Comparison of ENCODE assay signal across 10 mouse cellular contexts in the genomic region with DNA sequence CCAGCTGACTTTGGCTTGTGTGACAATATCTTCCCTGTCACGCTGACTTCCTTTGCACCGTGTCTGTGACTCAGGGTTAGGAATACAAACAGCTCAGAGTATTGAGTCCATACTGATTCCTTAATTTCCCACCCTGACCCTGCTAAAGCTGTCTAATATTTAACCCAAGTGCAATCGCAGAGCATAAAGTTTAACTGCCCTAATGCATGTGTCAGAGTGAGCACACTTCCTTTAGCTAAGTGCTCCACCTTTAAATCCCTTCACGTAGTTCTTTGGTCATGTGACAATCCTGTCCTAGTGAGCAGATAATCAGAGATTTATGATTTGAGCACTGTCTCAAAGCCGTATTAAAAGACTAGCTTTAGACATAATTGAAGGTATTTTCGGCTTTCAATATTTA.
DNase-seq lines count a peak whose midpoint lies in the region; ATAC-seq and TF ChIP-seq lines count a peak whose summit lies in the region.
"Had no signal": no experiment of that assay in that cellular context is flagged by ENCODE, and none has a peak within 500 bp of the region (broad histone marks: within the 10 kb centered on the region; RNA-seq: fewer than 3 reads in every experiment).

No protein-coding gene starts in this region.

- no peak for ATAC-seq in embryonic facial prominence, embryonic 13.5 days (ENCODE audit: insufficient number of reproducible peaks, insufficient read depth, low FRiP score, low TSS enrichment, low read depth)
- peak; percentile 75 for ATAC-seq in kidney, embryonic 15.5 days (replicated peaks; ENCODE audit: low FRiP score)
- peak; percentile 64 for ATAC-seq in liver, embryonic 16.5 days (ENCODE audit: low read depth)
- ATAC-seq: forebrain, postnatal 0 days had no signal

- peak overlapping the region; percentile 60 for H3K4me2 ChIP-seq in embryonic facial prominence, embryonic 13.5 days
- H3K4me2 ChIP-seq in kidney, embryonic 15.5 days: peak overlapping the region; percentile 57
- peak overlapping the region; percentile 47 for H3K4me2 ChIP-seq in liver, embryonic 16.5 days (ENCODE audit: low read depth, low read length)

- no peak overlapping the region for H3K4me3 ChIP-seq in embryonic facial prominence, embryonic 13.5 days
- H3K4me3 ChIP-seq in embryonic facial prominence, embryonic 10.5 days: no peak overlapping the region
- H3K4me3 ChIP-seq in kidney, embryonic 15.5 days (replicated peaks): peak overlapping the region; percentile 37
- H3K4me3 ChIP-seq in embryonic fibroblast, embryonic 13.5 days (ENCODE audit: insufficient read depth, low read length): no peak overlapping the region
- H3K4me3 ChIP-seq in liver, embryonic 16.5 days (ENCODE audit: low read depth, low read length): peak overlapping the region; percentile 48
- no peak overlapping the region for H3K4me3 ChIP-seq in forebrain, embryonic 10.5 days

- peaks cover 19% of the 10 kb centered on the region for H3K4me1 ChIP-seq in embryonic facial prominence, embryonic 13.5 days
- H3K4me1 ChIP-seq in embryonic facial prominence, embryonic 10.5 days: peaks cover 9% of the 10 kb centered on the region; the same call in 1 of the 2 replicates
- peaks cover 58% of the 10 kb centered on the region for H3K4me1 ChIP-seq in kidney, embryonic 15.5 days
- H3K4me1 ChIP-seq in embryonic fibroblast, embryonic 13.5 days (ENCODE audit: control insufficient read depth, insufficient read depth, low read length): peaks cover 13% of the 10 kb centered on the region
- H3K4me1 ChIP-seq in liver, embryonic 16.5 days (ENCODE audit: control insufficient read depth, low read depth, low read length): no peaks in the 10 kb centered on the region; the same call in none of the 2 replicates
- no peaks in the 10 kb centered on the region; the same call in 1 of the 2 replicates for H3K4me1 ChIP-seq in forebrain, embryonic 10.5 days

- H3K27ac ChIP-seq in embryonic facial prominence, embryonic 13.5 days: no peak overlapping the region
- no peak overlapping the region for H3K27ac ChIP-seq in embryonic facial prominence, embryonic 10.5 days (replicated peaks)
- H3K27ac ChIP-seq in kidney, embryonic 15.5 days: peak overlapping the region; percentile 85
- peak overlapping the region; percentile 83 for H3K27ac ChIP-seq in embryonic fibroblast, embryonic 13.5 days (ENCODE audit: insufficient read depth, low read length)
- peak overlapping the region; percentile 79 for H3K27ac ChIP-seq in liver, embryonic 16.5 days (ENCODE audit: low read length)
- no peak overlapping the region for H3K27ac ChIP-seq in forebrain, embryonic 10.5 days
- H3K27ac ChIP-seq: hindbrain, embryonic 14.5 days had no signal

- H3K36me3 ChIP-seq in embryonic facial prominence, embryonic 13.5 days: no peaks in the 10 kb centered on the region
- H3K36me3 ChIP-seq in embryonic facial prominence, embryonic 10.5 days (replicated peaks): no peaks in the 10 kb centered on the region
- no peaks in the 10 kb centered on the region; the same call in 1 of the 2 replicates for H3K36me3 ChIP-seq in kidney, embryonic 15.5 days
- no peaks in the 10 kb centered on the region for H3K36me3 ChIP-seq in liver, embryonic 16.5 days (ENCODE audit: control insufficient read depth, insufficient read depth)
- H3K36me3 ChIP-seq in forebrain, embryonic 10.5 days (replicated peaks): no peaks in the 10 kb centered on the region

- no peak for TF ChIP-seq CTCF in embryonic fibroblast, embryonic 13.5 days (IDR thresholded peaks at IDR 0.05; ENCODE audit: borderline replicate concordance, insufficient read depth, low read length)

- H3K9ac ChIP-seq in embryonic facial prominence, embryonic 13.5 days: no peak overlapping the region
- no peak overlapping the region for H3K9ac ChIP-seq in kidney, embryonic 15.5 days
- no peak overlapping the region; the same call in 1 of the 2 replicates for H3K9ac ChIP-seq in liver, embryonic 16.5 days (ENCODE audit: low read depth, low read length)
- H3K9ac ChIP-seq: forebrain, postnatal 0 days; hindbrain, embryonic 14.5 days had no signal

- 62% methylated on average over 6 of the region's 6 CpGs for WGBS in embryonic facial prominence, embryonic 13.5 days
- WGBS in embryonic facial prominence, embryonic 10.5 days: 86% methylated on average over 6 of the region's 6 CpGs
- 18% methylated on average over 6 of the region's 6 CpGs for WGBS in kidney, embryonic 15.5 days
- WGBS in liver, embryonic 16.5 days (ENCODE audit: insufficient replicate concordance): 43% methylated on average over 6 of the region's 6 CpGs
- 87% methylated on average over 6 of the region's 6 CpGs for WGBS in forebrain, embryonic 10.5 days

- H3K9me3 ChIP-seq in embryonic facial prominence, embryonic 13.5 days: no peaks in the 10 kb centered on the region
- H3K9me3 ChIP-seq in embryonic facial prominence, embryonic 10.5 days: no peaks in the 10 kb centered on the region
- no peaks in the 10 kb centered on the region for H3K9me3 ChIP-seq in kidney, embryonic 15.5 days (replicated peaks)
- H3K9me3 ChIP-seq in liver, embryonic 16.5 days (replicated peaks; ENCODE audit: control insufficient read depth, low read length): no peaks in the 10 kb centered on the region
- no peaks in the 10 kb centered on the region for H3K9me3 ChIP-seq in forebrain, embryonic 10.5 days

- H3K27me3 ChIP-seq in embryonic facial prominence, embryonic 13.5 days: no peaks in the 10 kb centered on the region
- H3K27me3 ChIP-seq in embryonic facial prominence, embryonic 10.5 days (replicated peaks; ENCODE audit: low read depth, poor library complexity, severe bottlenecking): no peaks in the 10 kb centered on the region
- H3K27me3 ChIP-seq in kidney, embryonic 15.5 days: no peaks in the 10 kb centered on the region
- no peaks in the 10 kb centered on the region for H3K27me3 ChIP-seq in liver, embryonic 16.5 days (ENCODE audit: control insufficient read depth, insufficient read depth, low read depth, low read length)
- H3K27me3 ChIP-seq in forebrain, embryonic 10.5 days (ENCODE audit: poor library complexity, severe bottlenecking): no peaks in the 10 kb centered on the region

- TF ChIP-seq POLR2A in embryonic fibroblast, embryonic 13.5 days (IDR thresholded peaks at IDR 0.05; ENCODE audit: low read depth, low read length): no peak

- no peak for DNase-seq in embryonic facial prominence, embryonic 10.5 days (ENCODE audit: low spot score)
- DNase-seq in kidney, postnatal 10 days: no peak
- no peak for DNase-seq in forebrain, embryonic 10.5 days (ENCODE audit: extremely low spot score, low spot score)
- no peak for DNase-seq in cerebellum, postnatal 36 days

Comparison
In these comparisons a context has a peak if more than half of its experiments do, and no peak if none do; other contexts are left out.
1. H3K27ac ChIP-seq: peak in kidney, embryonic 15.5 days (single experiment), embryonic fibroblast, embryonic 13.5 days (single experiment) and liver, embryonic 16.5 days (single experiment); none in embryonic facial prominence, embryonic 13.5 days (single experiment), embryonic facial prominence, embryonic 10.5 days (single experiment) and forebrain, embryonic 10.5 days (single experiment).
2. H3K4me3 ChIP-seq: peak in kidney, embryonic 15.5 days (single experiment) and liver, embryonic 16.5 days (single experiment); none in embryonic facial prominence, embryonic 13.5 days (single experiment), embryonic facial prominence, embryonic 10.5 days (single experiment), embryonic fibroblast, embryonic 13.5 days (single experiment) and forebrain, embryonic 10.5 days (single experiment).
3. Peak in every context shown above with its lines, with median percentiles within 50 percentile points of each other: H3K4me2 ChIP-seq.